Mouse (Mus musculus): ENCODE measurements around the gene Ubtf. TPM values are rescaled to one million over a fixed set of nuclear protein-coding genes. Genes with fewer than 3 reads are reported as not detected.

The Ubtf gene
- polyA plus RNA-seq, 1 experiment from 2014 or later = 75.5 TPM

DNA sequence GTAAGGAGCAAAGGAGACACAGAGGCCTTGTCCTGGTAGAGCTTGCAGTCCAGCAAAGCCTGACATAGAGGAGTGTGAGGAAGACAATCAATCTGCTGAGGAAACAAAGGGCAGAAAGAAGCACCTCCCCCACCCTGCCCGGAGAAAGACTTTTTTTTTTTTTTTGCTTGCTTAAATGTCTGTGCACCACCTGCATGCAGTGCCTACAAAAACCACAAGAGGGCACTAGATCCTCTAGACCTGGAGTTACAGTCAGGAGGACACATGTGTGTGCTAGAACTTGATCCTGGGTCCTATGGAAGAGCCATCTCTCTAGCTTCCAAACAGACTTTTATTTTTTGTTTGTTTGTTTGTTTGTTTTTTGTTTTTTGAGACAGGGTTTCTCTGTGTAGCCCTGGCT is 19.7 kb downstream of the Ubtf start:
- ATAC-seq (replicated peaks; ENCODE audit: low FRiP score, low read depth) (no peak), DNase-seq (ENCODE audit: low spot score) (peak; percentile 61)
- Histone ChIP-seq H3K9me3 (replicated peaks; ENCODE audit: low read length) (no peaks in the 10 kb centered on the region), H3K4me3 (replicated peaks; ENCODE audit: low read depth, low read length) (no peak overlapping the region), H3K27ac (no peak overlapping the region), H3K4me2 (ENCODE audit: low read length) (no peak overlapping the region), H3K4me1 (replicated peaks; ENCODE audit: insufficient read depth, low read length) (peaks cover 8% of the 10 kb centered on the region; the same call in 1 of the 2 replicates), H3K27me3 (ENCODE audit: insufficient read depth, low read length) (no peaks in the 10 kb centered on the region), H3K9ac (ENCODE audit: low read depth, low read length) (no peak overlapping the region), H3K36me3 (ENCODE audit: insufficient read depth, low read length) (no peaks in the 10 kb centered on the region)
- WGBS = 10% methylated on average over 1 of the region's 1 CpGs
- peak; percentile 74 for TF ChIP-seq CTCF (IDR thresholded peaks at IDR 0.05; ENCODE audit: low read depth)

DNA sequence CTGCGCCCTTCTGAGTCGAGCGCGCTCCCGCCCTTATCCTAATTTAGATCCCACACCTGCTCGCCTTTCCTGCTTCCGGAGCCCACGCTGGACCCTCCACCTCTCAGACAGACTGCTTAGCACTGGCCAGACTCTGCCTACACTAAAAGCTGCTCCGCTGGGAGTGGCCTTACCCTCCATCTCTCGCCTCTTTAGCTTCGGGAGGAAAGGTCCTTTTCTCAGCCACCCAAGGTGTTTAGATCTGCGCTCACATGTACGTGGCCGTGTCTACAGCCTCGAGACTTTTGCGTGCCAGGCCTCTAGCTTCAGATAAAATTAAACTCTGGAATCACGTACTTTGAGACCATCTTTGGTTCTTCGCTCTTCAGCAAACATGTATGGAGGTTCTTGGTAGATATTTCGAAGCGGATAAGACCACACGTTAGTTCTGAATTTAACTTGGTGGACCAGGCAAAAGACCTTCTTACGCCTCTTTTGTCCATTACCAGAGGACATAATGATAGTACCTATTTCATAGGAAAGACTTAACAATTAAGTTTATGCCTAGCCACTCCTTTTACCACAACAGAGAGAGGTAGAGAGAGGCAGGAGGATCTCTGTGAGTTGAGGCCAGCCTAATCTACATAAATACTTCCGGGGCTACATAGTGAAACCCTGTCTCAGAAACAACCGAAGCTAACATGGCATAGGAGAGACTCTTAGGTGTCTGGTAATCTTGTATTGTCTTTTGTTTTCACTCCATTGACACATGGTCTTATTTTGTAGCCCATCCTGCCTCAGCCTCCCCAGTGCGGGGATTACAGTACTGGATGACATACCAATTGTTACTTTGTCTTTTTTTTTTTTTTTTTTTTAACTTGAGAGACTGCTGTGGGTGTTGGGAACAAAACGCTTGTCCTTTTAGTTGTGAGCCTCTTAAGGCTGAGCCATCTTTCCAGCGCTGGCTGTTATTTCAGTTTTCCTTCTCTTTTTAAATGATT is 21.7 kb downstream of the Ubtf start:
- WGBS = 24% methylated on average over 27 of the region's 27 CpGs
- peak; percentile 12 for ATAC-seq (replicated peaks; ENCODE audit: low FRiP score, low read depth)

DNA sequence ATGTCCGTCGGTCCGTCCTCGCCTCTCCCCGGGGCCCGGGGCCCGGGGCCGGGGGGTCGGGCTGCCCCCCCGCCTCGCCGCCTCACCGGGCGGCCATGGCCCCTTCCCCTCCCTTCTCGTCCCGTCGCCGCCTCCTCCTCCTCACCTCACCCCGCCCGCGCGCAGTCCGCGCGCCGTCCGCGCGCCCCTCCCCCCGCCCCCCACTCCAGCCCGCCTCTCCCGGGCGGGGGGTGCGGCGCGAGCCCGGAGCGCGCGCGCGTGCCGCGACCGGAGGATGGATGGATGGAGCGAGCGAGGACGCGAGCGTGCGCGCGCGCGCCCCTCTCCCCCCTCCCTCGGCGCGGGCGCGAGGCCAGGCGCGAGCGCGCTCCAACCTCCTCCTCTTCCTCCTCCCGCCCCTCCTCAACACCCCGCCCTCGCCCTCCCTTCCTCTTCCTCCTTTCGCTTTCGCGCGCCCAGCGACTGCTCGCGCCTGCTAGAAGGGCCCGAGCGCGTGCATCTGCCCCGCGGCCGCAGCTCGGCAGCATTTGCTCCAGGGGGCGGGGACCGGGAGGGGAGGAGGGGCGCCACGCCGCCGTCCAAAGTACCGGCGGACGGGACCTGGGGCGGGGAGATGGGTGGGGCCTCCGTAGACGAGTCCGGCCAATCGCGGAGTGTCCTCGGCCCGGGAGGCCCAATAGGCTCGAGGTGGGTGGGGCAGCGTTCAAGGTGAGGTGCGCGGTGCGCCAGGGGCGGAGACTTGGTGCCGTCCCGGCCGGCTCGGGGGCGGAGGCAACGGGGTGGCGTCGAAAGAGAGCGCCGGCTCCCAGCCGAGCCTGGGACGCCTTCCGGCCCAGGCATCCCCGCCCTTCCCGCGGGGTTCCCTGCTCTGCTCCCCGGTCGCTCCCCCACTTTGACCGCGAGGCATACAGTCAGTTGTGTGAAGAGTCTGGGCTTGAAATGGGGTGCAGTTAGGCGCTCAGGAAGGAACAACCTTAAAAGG is 22.8 kb downstream of the Ubtf start, which contains the start of gene Atxn7l3:
Atxn7l3 (minus strand) TSS at position 141 of the 982 bp plus-strand sequence.
- TF ChIP-seq CTCF (IDR thresholded peaks at IDR 0.05; ENCODE audit: low read depth) = no peak
- no peaks in the 10 kb centered on the region for H3K27me3 ChIP-seq (ENCODE audit: insufficient read depth, low read length)
- peak within 1 kb of the TSS; percentile 96 for H3K27ac ChIP-seq
- ATAC-seq (replicated peaks; ENCODE audit: low FRiP score, low read depth) (peak; percentile 93), DNase-seq (ENCODE audit: low spot score) (peak; percentile 99)
- H3K4me3 ChIP-seq (replicated peaks; ENCODE audit: low read depth, low read length) = peak within 1 kb of the TSS; percentile 83
- no peaks in the 10 kb centered on the region for H3K9me3 ChIP-seq (replicated peaks; ENCODE audit: low read length)
- H3K36me3 ChIP-seq (ENCODE audit: insufficient read depth, low read length) = peaks cover 20% of the 10 kb centered on the region
- peak within 1 kb of the TSS; percentile 88 for H3K9ac ChIP-seq (ENCODE audit: low read depth, low read length)
- WGBS = under 1% methylated on average over 71 of the region's 125 CpGs
- peaks cover 11% of the 10 kb centered on the region; the same call in 1 of the 2 replicates for H3K4me1 ChIP-seq (replicated peaks; ENCODE audit: insufficient read depth, low read length)
- H3K4me2 ChIP-seq (ENCODE audit: low read length) = peak within 1 kb of the TSS; percentile 69

More for the DNA sequence above, 21.7 kb downstream of the Ubtf start:
- Histone ChIP-seq H3K4me2 (ENCODE audit: low read length) (peak overlapping the region; percentile 69), H3K36me3 (ENCODE audit: insufficient read depth, low read length) (peaks cover 11% of the 10 kb centered on the region; the same call in 1 of the 2 replicates), H3K9ac (ENCODE audit: low read depth, low read length) (peak overlapping the region; percentile 65), H3K27me3 (ENCODE audit: insufficient read depth, low read length) (no peaks in the 10 kb centered on the region), H3K4me3 (replicated peaks; ENCODE audit: low read depth, low read length) (peak overlapping the region; percentile 83), H3K27ac (peak overlapping the region; percentile 96), H3K4me1 (replicated peaks; ENCODE audit: insufficient read depth, low read length) (peaks cover 11% of the 10 kb centered on the region; the same call in 1 of the 2 replicates), H3K9me3 (replicated peaks; ENCODE audit: low read length) (no peaks in the 10 kb centered on the region)
- no peak for TF ChIP-seq CTCF (IDR thresholded peaks at IDR 0.05; ENCODE audit: low read depth)
- no peak for DNase-seq (ENCODE audit: low spot score)

DNA sequence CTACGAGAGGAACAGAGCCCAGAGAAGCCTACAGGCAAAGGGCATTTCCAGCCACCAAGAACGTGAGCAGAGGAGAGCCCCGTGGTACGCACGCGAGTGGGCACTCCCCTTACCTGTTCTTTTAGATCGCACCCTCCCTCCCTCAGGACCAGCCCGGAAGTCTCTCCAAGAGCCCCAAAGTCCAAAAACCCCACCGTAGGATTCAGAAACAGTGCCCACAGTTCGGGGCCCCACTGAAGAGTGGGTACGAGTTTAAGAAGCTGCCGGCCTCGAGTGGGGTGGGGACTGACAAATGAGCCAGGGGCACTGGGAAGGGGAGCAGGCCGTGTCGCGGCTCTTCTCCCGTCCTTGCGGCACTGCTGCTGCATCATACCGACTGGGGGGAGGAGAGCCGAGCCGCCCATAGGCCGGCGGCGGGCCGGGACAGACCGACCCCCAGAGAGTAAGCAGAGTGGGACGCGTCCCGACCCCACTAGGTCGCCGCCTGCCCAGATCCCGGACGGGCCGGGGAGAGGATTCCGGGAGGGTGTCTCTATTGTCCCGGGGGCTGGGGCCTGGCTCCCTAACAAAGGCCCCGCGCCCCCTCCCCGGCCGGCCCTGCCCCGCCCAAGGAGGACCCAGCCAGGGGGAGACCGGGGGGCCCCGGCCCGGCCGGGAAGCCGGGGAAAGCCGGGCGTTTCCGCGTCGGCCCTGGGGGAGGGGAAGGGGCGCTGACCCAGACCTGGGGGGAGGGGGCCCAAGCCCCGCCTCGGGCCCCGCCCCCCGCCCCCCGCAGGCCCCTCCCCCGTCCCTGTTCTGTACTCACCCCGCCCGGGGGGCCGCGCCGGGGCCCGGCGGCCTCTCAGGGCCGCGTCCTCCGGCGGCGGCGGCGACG is 23.7 kb downstream of the Ubtf start:
- H3K27ac ChIP-seq = peak overlapping the region; percentile 96
- ATAC-seq (replicated peaks; ENCODE audit: low FRiP score, low read depth) (peak; percentile 25), DNase-seq (ENCODE audit: low spot score) (peak; percentile 72)
- no peaks in the 10 kb centered on the region for H3K9me3 ChIP-seq (replicated peaks; ENCODE audit: low read length)
- peak overlapping the region; percentile 62 for H3K4me2 ChIP-seq (ENCODE audit: low read length)
- peaks cover 30% of the 10 kb centered on the region for H3K36me3 ChIP-seq (ENCODE audit: insufficient read depth, low read length)
- no peaks in the 10 kb centered on the region for H3K27me3 ChIP-seq (ENCODE audit: insufficient read depth, low read length)
- peak overlapping the region; percentile 83 for H3K4me3 ChIP-seq (replicated peaks; ENCODE audit: low read depth, low read length)
- 1% methylated on average over 48 of the region's 73 CpGs for WGBS
- H3K9ac ChIP-seq (ENCODE audit: low read depth, low read length) = peak overlapping the region; percentile 88
- peaks cover 11% of the 10 kb centered on the region; the same call in 1 of the 2 replicates for H3K4me1 ChIP-seq (replicated peaks; ENCODE audit: insufficient read depth, low read length)
- TF ChIP-seq CTCF (IDR thresholded peaks at IDR 0.05; ENCODE audit: low read depth) = no peak

DNA sequence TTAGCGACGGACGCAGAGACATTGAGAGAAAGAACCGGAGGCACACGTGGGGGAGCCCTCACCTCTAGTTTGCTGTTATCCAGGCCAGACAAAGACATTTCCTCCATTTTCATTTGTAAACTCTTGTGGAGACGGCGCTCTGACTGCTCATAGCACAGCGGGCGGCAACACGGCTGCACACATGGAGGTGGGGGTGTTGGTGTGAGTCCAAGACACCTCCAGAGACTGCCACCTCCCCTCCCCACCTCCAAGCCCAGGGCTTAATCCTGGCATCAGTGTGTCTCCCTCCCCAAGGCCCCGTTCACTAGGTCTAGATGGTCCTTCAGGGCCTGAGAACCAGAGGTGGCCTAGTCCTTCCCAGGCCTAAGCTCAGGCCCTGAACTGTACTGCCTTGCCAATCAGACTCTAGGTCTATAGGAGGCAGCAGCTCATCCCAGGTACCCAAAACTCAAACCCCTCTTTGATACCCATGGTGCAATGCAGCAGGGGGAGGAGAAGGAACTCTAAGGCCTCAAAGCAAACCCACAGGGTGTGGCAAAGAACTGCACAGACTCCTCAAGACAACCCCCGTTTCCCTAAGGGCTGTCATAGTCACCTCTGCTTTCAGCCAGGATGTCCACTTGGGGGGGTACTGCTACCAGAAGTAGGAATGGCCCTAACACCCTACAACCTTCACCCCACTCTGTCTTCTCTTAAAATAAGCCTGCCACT is 24.5 kb downstream of the Ubtf start:
- Histone ChIP-seq H3K9ac (ENCODE audit: low read depth, low read length) (peak overlapping the region; percentile 88), H3K27me3 (ENCODE audit: insufficient read depth, low read length) (no peaks in the 10 kb centered on the region), H3K4me3 (replicated peaks; ENCODE audit: low read depth, low read length) (peak overlapping the region; percentile 83), H3K4me2 (ENCODE audit: low read length) (peak overlapping the region; percentile 62), H3K27ac (peak overlapping the region; percentile 96), H3K9me3 (replicated peaks; ENCODE audit: low read length) (no peaks in the 10 kb centered on the region), H3K4me1 (replicated peaks; ENCODE audit: insufficient read depth, low read length) (peaks cover 11% of the 10 kb centered on the region; the same call in 1 of the 2 replicates), H3K36me3 (ENCODE audit: insufficient read depth, low read length) (peaks cover 34% of the 10 kb centered on the region)
- DNase-seq (ENCODE audit: low spot score) (peak; percentile 58), ATAC-seq (replicated peaks; ENCODE audit: low FRiP score, low read depth) (no peak)
- TF ChIP-seq CTCF (IDR thresholded peaks at IDR 0.05; ENCODE audit: low read depth) = peak; percentile 32; the same call in 1 of the 2 replicates
- WGBS = 62% methylated on average over 12 of the region's 12 CpGs
